Mouse (Mus musculus) lung, adult 2 months (tissue): Measurements from ENCODE around the gene Mfsd4b3. TPM values are rescaled to one million over a fixed set of nuclear protein-coding genes. Genes with fewer than 3 reads are reported as not detected.
"Not testable (repeated sequence)": the region's sequence is repeated elsewhere in the genome, so short reads cannot be mapped to it uniquely, and the experiment has no call there.

Source experiments
- DNase-seq: peaks from one replicate; pipeline ENCODE4 v3.0.0; 2022
- H3K4me1 ChIP-seq: fragments of 200-500 bp; 2 replicates; pipeline ENCODE4 v1.6.1; 2011; ENCODE audit warnings: low read length; ENCODE audit not compliant: control insufficient read depth, insufficient read depth
- H3K4me3 ChIP-seq: fragments of 200-500 bp; replicated peaks from 2 replicates; pipeline ENCODE3; 2011; ENCODE audit warnings: low read depth, mild to moderate bottlenecking, control low read depth, low read length; ENCODE audit errors: extremely low read depth
- CTCF ChIP-seq: fragments of 200-500 bp; IDR thresholded peaks from 2 replicates; pipeline ENCODE4 v1.5.1; 2011; ENCODE audit warnings: mild to moderate bottlenecking, low read length, control low read depth; ENCODE audit not compliant: insufficient read depth
- POLR2A ChIP-seq: fragments of 200-500 bp; IDR thresholded peaks from 2 replicates; pipeline ENCODE4 v1.6.1; 2011; ENCODE audit warnings: low read depth, mild to moderate bottlenecking, control low read depth, low read length, borderline replicate concordance; ENCODE audit errors: extremely low read depth
- WGBS: fragments of 180-500 bp; shearing (Covaris S2); methylation state at CpG from one replicate; pipeline ENCODE4 v1.1.7; 2018; 5-methylcytosine and 5-hydroxymethylcytosine counted together
- polyA plus RNA-seq: library from polyadenylated mRNA; depleted of rRNA; stranded (reverse); fragments of >200 nt; gene quantifications from 2 replicates; pipeline ENCODE4 v1.2.3, GENCODE M21; 2012

The Mfsd4b3 gene
- polyA plus RNA-seq, 1 experiment: 1.5 TPM

DNA sequence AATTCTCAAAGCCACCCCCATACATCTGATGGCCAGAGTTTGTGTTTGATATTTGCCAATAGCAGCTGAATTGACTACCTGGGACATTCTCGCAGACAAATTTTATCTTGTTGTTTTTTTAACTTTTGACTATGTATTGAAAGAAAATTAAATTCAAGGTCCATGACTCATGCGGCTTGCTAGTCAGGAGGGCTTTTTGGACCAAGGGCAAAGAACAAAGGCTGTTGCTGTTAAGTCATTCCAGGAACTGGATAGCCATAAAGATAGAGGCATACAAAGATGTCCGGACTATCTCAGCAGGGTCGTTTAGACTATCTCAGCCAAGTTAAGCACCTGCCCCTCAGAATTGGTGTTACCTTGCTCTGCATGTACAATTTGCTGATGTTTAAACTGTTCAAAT lies 17.4 kb upstream of the Mfsd4b3 start:
- H3K4me1 ChIP-seq: no peaks in the 10 kb centered on the region

DNA sequence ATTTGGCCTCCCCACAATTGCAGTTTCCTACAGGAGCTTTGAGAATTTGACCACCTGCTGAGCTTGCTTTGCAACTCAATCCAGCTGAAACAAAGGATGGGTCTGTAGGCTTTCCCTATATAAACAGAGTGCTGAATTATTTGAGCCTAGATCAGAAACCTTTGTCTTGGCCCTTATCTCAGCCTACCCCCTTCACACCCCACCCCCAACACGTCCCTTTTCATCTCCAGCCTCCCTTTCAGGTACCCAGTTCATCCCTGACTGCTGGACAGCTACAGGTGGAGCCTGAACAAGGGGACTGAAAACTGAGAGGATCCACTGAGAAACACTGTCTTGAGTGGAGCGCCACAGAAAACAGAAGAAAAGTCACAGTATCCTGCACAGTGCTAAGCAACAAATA lies 15.8 kb upstream of the Mfsd4b3 start:
- DNase-seq: no peak
- TF ChIP-seq POLR2A (no peak), CTCF (no peak)
- no peaks in the 10 kb centered on the region for H3K4me1 ChIP-seq
- WGBS: 52% methylated on average over 2 of the region's 2 CpGs
- H3K4me3 ChIP-seq: no peak overlapping the region

More for the DNA sequence above, 17.4 kb upstream of the Mfsd4b3 start:
- 93% methylated on average over 4 of the region's 4 CpGs for WGBS
- no peak for DNase-seq
- no peak for TF ChIP-seq CTCF
- no peak for TF ChIP-seq POLR2A
- H3K4me3 ChIP-seq: no peak overlapping the region

DNA sequence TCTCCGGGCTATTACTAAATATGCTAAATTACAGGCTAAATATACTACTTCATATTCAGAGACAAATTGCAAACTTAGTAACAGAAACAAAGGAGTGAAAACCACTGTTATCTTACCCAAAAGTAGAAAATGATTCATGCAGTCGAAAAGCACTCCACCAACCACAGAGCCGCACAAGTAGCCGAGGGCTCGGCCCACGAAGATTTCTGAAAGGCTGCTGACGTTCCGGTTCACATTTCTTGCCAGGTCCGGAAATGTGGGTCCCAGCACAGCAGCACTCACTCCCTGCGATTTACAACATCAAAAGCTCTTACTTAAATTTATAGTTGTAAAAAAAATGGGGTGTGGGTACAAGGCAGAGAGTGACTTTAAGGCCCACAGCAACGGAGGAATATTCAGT lies 15.0 kb upstream of the Mfsd4b3 start:
- no peak for DNase-seq
- WGBS: 38% methylated on average over 11 of the region's 11 CpGs
- no peak overlapping the region for H3K4me3 ChIP-seq
- TF ChIP-seq POLR2A (no peak), CTCF (no peak)
- no peaks in the 10 kb centered on the region for H3K4me1 ChIP-seq

DNA sequence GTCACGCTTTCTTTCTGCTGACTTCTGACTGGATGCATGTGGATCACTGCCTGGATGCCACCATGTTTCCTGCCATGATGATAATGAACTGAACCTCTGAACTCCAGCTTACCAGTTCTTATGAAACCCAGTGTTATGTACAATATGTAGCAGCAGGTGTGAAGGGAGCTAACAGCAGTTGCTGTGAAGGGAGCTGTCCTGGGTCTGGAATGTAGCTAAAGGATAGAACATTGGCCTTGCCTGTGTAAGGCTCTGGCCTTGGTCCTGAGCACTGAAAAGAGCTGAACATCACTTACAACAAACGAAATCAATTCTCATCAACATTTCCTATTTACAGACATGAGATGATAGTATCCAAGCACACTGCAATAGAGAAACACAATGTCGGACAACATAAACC lies 7.6 kb upstream of the Mfsd4b3 start:
- 76% methylated on average over 3 of the region's 3 CpGs for WGBS
- TF ChIP-seq POLR2A: no peak
- TF ChIP-seq CTCF: no peak
- no peaks in the 10 kb centered on the region for H3K4me1 ChIP-seq
- no peak for DNase-seq
- no peak overlapping the region for H3K4me3 ChIP-seq

DNA sequence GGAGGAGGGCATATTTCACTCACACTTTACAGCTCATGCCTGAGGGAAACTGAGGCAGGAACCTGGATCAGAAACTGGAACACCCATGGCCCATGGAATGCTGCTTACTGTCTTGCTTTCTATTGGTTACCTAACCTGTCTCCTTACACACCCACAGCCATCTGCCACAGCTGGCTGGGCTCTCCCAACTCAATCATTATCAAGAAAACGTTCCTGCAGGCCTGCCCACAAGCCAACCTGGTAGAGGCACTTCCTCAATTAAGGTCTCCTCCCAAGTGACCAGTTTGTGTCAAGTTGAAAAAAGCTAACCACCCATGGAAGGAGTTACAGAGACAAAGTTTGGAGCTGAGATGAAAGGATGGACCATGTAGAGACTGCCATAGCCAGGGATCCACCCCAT lies 2.0 kb upstream of the Mfsd4b3 start:
- TF ChIP-seq CTCF (no peak), POLR2A (no peak)
- no peak for DNase-seq
- WGBS: 19% methylated on average over 1 of the region's 1 CpGs
- no peak overlapping the region for H3K4me3 ChIP-seq
- H3K4me1 ChIP-seq: no peaks in the 10 kb centered on the region

DNA sequence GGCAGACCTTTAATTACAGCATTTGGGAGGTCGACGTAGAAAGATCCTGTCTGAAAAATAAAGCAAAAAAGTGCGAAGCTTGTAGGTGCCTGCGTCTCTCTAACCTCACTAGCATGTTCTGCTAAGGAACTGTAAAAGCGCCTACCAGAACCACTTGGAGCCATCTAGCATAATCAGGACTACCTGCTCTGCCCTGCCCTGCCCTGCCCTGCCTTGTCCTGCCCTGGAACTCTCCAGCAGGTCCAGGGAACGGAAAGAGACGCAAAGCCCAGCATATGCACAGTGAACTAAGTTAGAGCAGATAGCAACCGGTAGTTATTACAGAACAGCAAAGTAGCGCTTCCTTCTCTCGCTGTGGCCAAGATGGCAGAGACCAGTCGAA lies 479 bp upstream of the Mfsd4b3 start:
- 40% methylated on average over 11 of the region's 11 CpGs for WGBS
- Histone ChIP-seq H3K4me1 (no peaks in the 10 kb centered on the region), H3K4me3 (no peak overlapping the region)
- TF ChIP-seq CTCF (no peak), POLR2A (no peak)
- DNase-seq: no peak

DNA sequence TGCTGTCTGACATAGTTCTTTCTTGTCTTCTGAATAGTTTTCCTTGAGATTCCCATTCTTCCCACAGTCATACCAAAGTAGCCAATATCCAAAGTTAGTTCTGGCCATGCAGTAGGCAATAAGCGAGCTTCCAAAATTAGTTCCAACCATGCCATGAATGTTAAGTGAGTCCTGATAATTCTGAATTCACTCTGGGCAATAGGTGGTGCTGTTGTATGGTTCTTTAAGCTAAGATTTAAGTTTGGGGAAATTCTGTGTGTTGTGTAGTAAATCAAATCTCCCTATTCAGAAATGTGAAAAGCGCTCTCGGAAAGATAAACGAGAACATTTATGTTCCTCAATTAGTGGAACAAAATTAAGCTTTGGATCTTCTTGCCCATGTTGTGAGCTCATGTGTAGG lies 1.7 kb downstream of the Mfsd4b3 start:
- 72% methylated on average over 4 of the region's 4 CpGs for WGBS
- no peak for DNase-seq
- Histone ChIP-seq H3K4me3 (no peak overlapping the region), H3K4me1 (no peaks in the 10 kb centered on the region)
- TF ChIP-seq CTCF (no peak), POLR2A (no peak)

DNA sequence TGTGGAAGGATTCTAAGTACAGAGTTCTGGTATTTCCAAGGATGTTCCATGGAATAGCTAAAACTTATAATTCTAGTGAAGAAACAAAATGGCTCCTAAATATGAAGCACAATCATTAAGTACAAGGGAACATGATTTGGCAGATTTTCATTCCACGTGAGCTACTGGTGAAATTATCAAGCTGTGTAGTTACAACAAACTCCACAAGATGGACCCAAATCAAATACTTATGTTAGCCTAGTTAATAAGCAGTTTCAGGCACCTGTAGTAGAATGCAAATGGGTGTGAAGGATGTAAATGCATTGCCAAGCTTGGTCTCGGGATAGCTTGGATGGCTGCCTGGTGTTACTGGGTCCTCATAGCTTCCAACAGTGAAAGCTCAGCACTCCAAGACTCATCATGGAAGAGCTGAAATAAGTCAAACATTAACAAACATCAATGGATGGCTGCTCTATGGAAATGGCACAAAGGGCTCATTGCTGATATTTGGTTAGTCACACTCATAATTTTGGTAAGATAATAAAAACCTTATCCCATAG lies 3.5 kb downstream of the Mfsd4b3 start:
- Histone ChIP-seq H3K4me3 (no peak overlapping the region), H3K4me1 (no peaks in the 10 kb centered on the region)
- WGBS: 63% methylated on average over 2 of the region's 2 CpGs
- TF ChIP-seq CTCF: no peak
- no peak for TF ChIP-seq POLR2A
- no peak for DNase-seq

DNA sequence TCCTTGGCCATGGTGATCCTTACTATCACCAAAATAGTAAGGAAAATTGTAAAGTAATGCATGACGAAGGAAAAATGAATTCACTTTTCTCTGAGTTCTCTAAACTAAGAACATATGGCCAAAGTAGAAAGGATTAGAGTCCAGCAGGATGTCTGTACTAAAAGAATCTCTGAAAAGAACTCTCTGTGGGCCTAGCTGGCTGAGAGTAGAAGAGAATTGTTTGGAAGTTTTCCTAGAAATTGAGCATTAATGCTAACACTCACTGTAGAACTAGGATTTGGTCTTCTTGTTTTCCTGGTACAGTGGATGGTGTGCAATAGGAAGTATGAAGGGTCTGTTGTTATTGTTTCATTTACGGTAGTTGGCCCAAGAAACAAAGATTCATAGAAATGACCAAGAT lies 4.8 kb downstream of the Mfsd4b3 start:
- no peak overlapping the region for H3K4me3 ChIP-seq
- 69% methylated on average over 2 of the region's 2 CpGs for WGBS
- DNase-seq: no peak
- no peaks in the 10 kb centered on the region for H3K4me1 ChIP-seq
- TF ChIP-seq CTCF (no peak), POLR2A (no peak)

DNA sequence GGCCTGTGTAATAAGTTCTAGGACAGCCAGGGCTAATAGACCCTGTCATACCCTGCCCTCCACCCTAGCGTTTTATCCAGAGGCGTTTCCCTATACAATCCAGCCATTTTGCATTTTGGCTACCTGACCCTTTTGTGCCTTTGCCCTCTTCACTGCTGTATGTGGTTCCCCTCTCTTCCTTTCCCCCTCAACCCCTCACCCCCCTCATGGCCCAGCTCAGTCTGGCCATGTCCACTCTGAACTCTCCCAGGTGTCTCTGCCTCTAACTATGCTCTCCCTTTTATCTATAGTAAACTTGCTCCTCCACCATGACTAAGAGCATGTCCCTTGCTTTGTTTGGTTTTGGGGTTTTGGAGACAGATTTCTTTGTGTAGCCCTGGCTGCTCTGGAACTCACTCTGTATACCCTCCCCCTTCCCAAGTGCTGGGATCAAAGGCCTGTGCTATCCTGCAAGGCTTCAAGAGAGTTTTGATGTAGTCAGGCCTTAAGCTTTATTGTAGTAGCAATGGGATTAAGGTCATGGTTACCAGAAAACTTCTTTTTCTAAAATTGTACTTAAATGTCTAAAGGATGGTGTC lies 10.5 kb downstream of the Mfsd4b3 start:
- Histone ChIP-seq H3K4me1 (no peaks in the 10 kb centered on the region), H3K4me3 (no peak overlapping the region)
- WGBS: 93% methylated on average over 2 of the region's 2 CpGs
- no peak for TF ChIP-seq POLR2A
- DNase-seq: no peak

DNA sequence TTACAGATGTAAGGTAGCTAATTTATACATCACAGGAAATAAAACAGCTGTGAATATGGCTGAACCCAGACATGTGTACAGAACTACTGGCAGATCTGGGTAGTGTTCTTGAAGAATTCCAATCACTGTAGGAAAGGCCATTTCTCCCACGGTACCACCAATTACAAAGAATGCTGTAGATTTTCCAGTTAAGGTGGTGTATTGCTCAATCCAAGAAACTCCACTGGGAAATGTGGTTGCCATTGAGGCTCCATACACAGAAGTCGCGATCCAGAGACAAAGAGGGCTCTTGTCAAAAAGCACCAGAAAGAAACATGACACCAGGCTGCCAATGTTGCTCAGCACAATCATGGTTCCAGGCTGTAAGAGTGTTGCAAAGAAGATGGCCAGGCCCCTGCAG lies 12.8 kb downstream of the Mfsd4b3 start:
- not testable (repeated sequence) for H3K4me1 ChIP-seq, DNase-seq, H3K4me3 ChIP-seq
- WGBS: 77% methylated on average over 3 of the region's 3 CpGs

DNA sequence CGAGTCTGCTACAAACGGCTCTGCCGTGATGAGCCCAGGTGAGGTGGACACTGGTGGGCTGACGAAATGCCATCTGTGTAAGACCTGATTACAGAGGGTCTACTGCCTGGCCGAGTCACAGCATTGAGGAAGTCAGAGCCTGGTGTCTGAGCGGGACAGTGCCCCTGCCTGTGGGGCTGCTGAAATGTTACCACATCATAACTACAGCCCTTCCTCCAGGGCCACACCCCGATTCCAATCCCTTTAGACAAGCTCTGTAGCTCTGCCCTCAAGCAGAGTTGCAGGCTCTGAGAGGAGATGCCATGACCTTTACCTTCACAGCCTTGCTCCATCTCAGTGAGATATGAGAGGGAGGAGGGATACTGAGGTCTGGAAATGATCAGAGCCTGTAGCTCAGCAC lies 23.4 kb downstream of the Mfsd4b3 start:
- WGBS: 65% methylated on average over 7 of the region's 7 CpGs
- TF ChIP-seq POLR2A (no peak), CTCF (no peak)

More for the DNA sequence above, 23.4 kb downstream of the Mfsd4b3 start:
- no peak for DNase-seq
- Histone ChIP-seq H3K4me3 (no peak overlapping the region), H3K4me1 (no peaks in the 10 kb centered on the region)
